Mouse (Mus musculus) E14TG2a.4 (cell line): ENCODE results near the gene Mov10l1.

Experiments used
- H3K27me3 ChIP-seq: 2 replicates; pipeline ENCODE4 v1.6.1; 2014; ENCODE audit warnings: low read length, control low read depth; ENCODE audit not compliant: insufficient read depth
- H3K36me3 ChIP-seq: 2 replicates; pipeline ENCODE4 v1.6.1; 2014; ENCODE audit warnings: low read length, control low read depth; ENCODE audit not compliant: insufficient read depth
- H3K4me1 ChIP-seq: replicated peaks from 2 replicates; pipeline ENCODE4 v1.6.1; 2014; ENCODE audit warnings: low read depth, low read length, control low read depth
- H3K4me3 ChIP-seq: replicated peaks from 2 replicates; pipeline ENCODE4 v1.5.1; 2014; ENCODE audit warnings: mild to moderate bottlenecking, low read length
- H3K9me3 ChIP-seq: 2 replicates; pipeline ENCODE4 v1.6.1; 2014; ENCODE audit warnings: low read length, control low read depth
- CTCF ChIP-seq: conservative IDR thresholded peaks from 2 replicates; pipeline ENCODE4 v1.5.1; 2014; ENCODE audit warnings: low read length
- NANOG ChIP-seq: IDR thresholded peaks from 2 replicates; pipeline ENCODE4 v1.6.1; 2014; ENCODE audit warnings: borderline replicate concordance, low read length, mixed read lengths
- POU5F1 ChIP-seq: IDR thresholded peaks from 2 replicates; pipeline ENCODE4 v1.6.1; 2014; ENCODE audit warnings: low read length, borderline replicate concordance

Mov10l1 gene

DNA sequence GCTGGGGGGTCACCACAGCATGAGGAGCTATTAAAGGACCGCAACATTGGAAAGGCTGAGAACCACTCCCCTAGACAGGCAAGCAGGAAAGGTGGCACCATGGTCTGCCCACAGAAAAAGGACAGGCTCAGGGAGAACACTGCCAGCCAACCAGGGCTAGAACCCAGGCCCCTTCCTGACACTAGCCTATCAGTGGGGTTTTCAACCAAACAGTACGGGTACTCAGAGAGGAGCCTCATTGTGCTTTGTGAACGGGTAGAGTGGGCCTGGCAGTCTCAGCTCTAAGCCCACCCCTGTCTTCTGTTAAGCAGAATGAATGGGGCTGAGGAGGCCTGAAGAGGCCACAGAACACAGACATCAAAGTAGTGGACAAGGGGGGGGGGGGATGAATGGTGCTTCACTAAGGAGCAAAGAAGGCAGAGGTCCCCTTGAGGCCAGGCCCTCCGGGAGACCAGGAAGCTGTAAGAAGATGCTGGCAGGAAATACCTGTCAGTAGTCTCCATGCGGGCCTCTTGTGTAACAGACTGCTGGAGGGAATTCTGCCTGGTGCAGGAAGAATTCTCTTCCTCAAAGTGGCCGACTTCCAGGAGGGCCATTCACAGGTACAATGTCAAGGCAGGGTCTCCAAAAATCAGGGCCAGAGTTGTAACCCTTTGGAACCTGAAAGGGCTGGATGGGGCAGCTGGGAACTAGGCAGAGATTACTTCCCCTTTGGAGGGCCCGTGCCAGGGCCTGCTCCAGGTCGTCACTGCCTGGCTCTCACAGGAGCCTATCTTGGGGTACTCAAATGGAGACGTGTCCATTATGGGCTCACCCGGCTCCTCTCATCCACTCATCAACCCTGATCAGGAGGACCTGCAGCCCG is 92.1 kb downstream of the Mov10l1 start, which contains the start of gene Trabd:
TSS of gene Trabd (plus strand) at position 512 of the 865 bp plus-strand sequence.
- H3K36me3 ChIP-seq: no peaks in the 10 kb centered on the region
- H3K9me3 ChIP-seq: no peaks in the 10 kb centered on the region

DNA sequence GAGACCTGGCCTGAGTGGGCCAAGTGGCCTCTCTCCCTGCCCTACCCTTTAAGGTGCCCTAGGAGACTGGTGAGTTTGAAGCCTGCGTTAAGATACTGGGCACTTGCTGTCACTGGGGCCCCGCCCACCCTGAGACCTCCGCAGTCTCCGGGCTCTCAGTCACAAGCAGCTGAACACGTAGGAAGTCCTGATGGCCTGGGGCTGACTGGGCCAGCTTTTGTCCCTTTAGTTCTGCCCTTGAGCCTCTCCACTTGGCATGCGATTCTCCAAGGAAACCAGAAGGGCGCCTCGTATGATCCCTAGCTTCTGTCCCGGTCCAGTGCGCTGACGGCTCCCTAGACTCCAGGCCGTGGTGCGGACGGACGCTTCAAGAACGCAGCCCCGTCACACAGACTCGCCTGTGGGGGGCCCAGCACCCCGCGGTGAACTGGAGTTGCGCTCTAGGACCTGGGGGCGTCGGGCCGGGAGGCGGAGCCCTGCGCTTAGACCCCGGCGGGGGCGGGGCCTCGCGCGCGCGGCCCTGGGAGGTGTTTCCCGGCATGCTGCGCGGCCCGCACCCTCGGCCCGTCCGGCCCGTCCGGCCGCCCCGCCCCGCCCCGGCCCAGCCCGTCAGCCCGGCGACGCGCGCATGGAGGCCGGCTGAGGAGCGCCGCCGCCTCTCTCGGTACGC is 92.9 kb downstream of the Mov10l1 start:
- peaks cover 1% of the 10 kb centered on the region; the same call in 1 of the 2 replicates for H3K36me3 ChIP-seq
- peak overlapping the region; percentile 84 for H3K4me3 ChIP-seq
- no peaks in the 10 kb centered on the region for H3K9me3 ChIP-seq
- no peak for TF ChIP-seq POU5F1
- TF ChIP-seq CTCF: no peak
- TF ChIP-seq NANOG: no peak
- H3K4me1 ChIP-seq: peaks cover 46% of the 10 kb centered on the region
- peaks cover 63% of the 10 kb centered on the region for H3K27me3 ChIP-seq

More for the DNA sequence above, 92.1 kb downstream of the Mov10l1 start, which contains the start of gene Trabd:
- H3K27me3 ChIP-seq: peaks cover 70% of the 10 kb centered on the region
- TF ChIP-seq POU5F1: no peak
- TF ChIP-seq CTCF: no peak
- TF ChIP-seq NANOG: no peak
- peak within 1 kb of the TSS; percentile 84 for H3K4me3 ChIP-seq
- H3K4me1 ChIP-seq: peaks cover 54% of the 10 kb centered on the region

DNA sequence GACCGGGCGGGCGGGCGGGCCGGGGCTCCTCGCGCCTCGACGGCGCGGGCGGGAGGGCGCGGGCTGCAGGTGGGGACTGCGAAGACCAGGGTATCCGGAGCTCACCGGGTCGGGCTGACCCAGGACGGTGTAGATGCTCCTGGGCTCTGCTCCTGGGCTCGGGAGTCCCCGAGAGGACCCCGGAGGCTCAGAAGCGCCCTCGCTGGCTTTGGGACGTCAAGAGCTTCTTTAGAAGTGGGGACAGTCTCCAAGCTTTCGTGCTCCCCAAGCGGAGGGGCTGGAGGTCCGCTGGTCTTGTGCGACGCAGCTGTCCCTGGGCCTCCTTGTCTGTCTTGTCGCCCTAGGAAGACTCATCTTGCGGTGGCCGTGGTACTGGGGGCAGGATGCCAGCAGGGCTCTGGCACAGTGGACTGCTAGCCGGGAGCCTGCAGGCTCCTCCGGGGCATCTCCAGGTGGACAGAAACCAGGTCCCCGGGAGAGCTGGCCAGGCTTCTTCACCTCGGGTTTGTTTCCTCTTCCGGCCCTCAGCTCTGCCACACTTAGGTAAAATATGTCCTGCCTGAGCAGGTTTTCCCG is 93.5 kb downstream of the Mov10l1 start:
- peaks cover 57% of the 10 kb centered on the region for H3K27me3 ChIP-seq
- H3K36me3 ChIP-seq: peaks cover 6% of the 10 kb centered on the region; the same call in 1 of the 2 replicates
- H3K9me3 ChIP-seq: no peaks in the 10 kb centered on the region
- peak overlapping the region; percentile 84 for H3K4me3 ChIP-seq
- TF ChIP-seq POU5F1 (no peak), NANOG (no peak), CTCF (no peak)
- H3K4me1 ChIP-seq: peaks cover 41% of the 10 kb centered on the region

DNA sequence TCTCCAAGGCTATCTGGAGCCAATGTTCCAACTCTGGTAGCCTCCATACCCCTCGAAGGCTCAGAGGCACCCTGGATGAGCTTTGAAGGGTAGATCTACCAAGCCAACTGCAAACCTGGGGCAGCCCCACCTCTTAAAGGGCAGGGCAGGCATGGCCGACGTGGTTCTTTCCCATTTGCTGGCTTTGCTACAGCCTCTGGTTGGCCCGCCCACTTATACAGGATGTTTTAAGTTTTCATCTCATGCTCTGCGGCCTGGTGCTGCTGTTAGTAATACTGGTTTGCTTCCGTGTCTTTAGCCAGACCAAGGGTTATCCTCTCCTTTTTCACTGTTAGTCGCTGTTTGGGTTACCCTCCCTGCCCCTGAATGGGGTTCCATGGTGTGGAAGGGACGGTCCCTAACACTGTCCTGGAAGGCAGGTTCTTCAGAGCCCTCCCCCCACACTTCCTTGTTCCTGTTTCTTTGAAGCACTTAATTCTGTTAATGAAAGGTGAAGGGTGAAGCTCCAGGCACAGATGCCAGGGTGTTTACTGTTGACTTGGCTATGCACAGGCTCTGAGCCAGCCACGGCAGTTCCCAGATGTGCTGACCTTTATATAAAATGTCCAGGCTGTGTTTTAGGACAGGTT is 95.6 kb downstream of the Mov10l1 start:
- peaks cover 27% of the 10 kb centered on the region for H3K36me3 ChIP-seq
- TF ChIP-seq POU5F1 (no peak), CTCF (no peak), NANOG (no peak)
- no peaks in the 10 kb centered on the region for H3K9me3 ChIP-seq
- peaks cover 38% of the 10 kb centered on the region for H3K27me3 ChIP-seq
- H3K4me1 ChIP-seq: peaks cover 37% of the 10 kb centered on the region
- no peak overlapping the region for H3K4me3 ChIP-seq

DNA sequence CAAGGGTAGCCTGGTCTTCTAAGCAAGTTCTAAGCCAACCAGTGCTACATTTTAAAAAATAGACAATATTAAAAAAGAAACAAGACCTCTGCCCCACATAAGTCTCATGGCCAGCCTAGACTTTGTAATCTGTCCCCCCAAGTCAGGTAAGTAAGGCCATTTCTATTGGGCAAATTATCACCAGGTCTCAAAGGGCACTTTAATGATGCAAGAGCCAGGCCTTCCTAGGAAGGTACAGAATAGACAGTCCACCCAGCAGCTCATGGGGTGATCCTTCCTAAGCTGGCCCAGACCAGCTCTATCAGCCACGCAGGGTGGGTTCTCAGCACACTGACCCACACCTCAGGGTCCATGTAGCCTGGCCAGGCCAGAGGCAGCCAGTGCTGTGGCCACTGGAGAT is 101.2 kb downstream of the Mov10l1 start:
- no peak for TF ChIP-seq NANOG
- no peak for TF ChIP-seq POU5F1
- no peak for TF ChIP-seq CTCF
- no peak overlapping the region for H3K4me3 ChIP-seq
- no peaks in the 10 kb centered on the region for H3K27me3 ChIP-seq
- peaks cover 19% of the 10 kb centered on the region for H3K4me1 ChIP-seq
- peaks cover 60% of the 10 kb centered on the region for H3K36me3 ChIP-seq
- no peaks in the 10 kb centered on the region for H3K9me3 ChIP-seq

DNA sequence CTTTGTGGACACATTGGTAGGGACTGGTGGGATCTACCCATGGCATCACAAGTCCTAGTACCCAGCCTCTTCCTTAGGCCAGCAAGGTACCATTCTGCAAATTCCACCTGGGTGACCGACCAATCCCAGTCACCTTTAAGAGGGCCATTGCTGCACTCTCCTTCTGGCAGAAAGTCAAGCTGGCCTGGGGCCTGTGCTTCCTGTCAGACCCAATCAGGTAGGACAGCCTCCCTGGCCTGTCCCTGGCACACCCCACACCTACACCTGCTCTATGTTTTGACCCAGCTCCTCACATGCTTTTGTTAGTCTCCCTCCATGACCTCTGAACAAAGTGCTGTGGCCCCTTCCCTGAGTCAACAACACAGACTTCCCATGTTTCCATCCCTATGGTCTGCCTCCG is 102.1 kb downstream of the Mov10l1 start:
- Histone ChIP-seq H3K4me1 (peaks cover 22% of the 10 kb centered on the region), H3K27me3 (peaks cover 6% of the 10 kb centered on the region), H3K4me3 (peak overlapping the region; percentile 2; the same call in 1 of the 2 replicates), H3K36me3 (peaks cover 60% of the 10 kb centered on the region), H3K9me3 (no peaks in the 10 kb centered on the region)
- TF ChIP-seq NANOG (no peak), CTCF (no peak), POU5F1 (no peak)

DNA sequence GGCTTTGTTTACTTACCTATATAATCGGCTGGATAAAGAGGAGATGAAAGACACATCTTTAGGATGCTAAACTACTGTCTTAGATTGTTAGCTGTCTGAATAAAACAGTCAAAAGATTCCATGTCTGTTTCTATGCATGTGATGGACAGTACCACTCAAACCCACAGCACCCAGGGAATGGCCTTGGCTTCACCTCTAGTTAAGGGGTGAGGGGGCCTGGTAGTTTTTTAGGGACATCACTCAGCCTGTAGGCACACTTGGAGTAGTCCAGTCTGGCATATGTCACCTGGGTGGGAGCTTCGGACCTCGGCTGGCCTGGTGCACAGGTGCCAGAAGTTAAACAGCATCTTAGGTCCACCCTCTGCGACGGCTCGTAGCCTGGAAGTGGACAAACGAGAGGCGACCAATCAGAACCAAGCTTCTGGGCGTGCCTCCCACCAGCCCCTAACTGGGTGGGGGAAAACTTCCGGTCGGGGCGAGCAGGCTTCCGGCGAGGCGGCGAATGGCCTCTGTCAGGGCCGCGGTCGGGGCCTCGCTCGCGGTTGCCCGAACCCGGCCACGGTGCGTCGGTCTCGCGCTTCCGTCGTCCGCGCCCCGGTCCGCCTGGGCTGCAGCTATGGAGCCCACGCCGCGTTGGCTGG is 106.0 kb downstream of the Mov10l1 start, which contains the start of gene Selenoo:
TSS of gene Selenoo (plus strand) at position 478 of the 641 bp plus-strand sequence.
- no peaks in the 10 kb centered on the region for H3K9me3 ChIP-seq
- H3K27me3 ChIP-seq: peaks cover 16% of the 10 kb centered on the region
- no peak for TF ChIP-seq NANOG
- TF ChIP-seq CTCF: no peak
- no peak for TF ChIP-seq POU5F1
- H3K4me3 ChIP-seq: peak within 1 kb of the TSS; percentile 92
- H3K4me1 ChIP-seq: peaks cover 25% of the 10 kb centered on the region
- H3K36me3 ChIP-seq: peaks cover 35% of the 10 kb centered on the region
